In the genomic region with DNA sequence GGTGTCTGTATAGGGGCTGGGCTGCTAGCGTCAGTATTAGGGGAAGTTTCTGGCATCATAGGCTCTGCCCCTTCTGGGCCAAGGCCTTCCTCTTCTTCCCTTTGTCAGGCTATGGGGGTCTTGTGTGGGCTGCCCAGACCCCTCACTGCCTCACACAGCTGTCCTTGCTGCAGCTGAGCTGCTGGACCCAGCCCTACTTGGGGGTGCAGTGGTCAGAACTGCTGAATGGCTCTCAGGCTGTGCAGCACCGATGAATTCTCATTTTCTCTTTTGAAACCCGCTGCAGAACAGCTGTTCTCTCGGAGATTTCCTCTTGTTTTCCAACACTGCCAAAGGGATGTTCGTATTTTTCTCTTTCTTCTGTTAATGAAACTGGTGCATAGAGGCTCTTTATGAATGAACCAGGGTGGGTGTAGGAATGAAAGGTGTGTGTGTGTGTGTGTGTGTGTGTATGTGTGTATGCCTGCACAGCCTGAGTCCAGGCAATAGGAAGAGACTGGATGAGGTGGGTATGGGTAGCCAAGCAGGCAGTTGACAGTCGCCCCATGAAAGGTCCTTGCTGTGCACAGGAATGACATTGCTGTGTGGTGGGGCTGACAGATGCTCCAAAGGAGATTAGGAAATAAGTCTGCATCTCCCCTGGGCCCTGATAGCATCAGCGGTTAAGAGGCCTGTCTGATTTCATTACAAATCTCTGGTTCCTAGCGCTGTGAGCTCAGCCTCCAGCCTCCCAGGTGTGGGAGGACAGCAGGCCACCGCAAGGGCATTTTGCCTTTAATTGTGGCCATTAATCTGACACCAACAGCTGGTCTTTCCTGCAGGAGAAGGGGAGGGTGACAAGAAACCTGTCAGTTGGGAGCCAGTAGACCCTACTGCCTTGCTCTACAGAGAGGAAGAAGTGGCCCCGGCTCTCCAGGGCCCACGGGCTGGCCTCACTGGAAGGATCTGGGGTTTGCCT, we compare ENCODE assay signal across 15 mouse cellular contexts. TPM values are rescaled to one million over a fixed set of nuclear protein-coding genes. Genes with fewer than 3 reads are reported as not detected.
DNase-seq lines count a peak whose midpoint lies in the region; ATAC-seq lines count a peak whose summit lies in the region.
"Had no signal": no experiment of that assay in that cellular context is flagged by ENCODE, and none has a peak within 500 bp of the region (broad histone marks: within the 10 kb centered on the region; RNA-seq: fewer than 3 reads in every experiment).

No protein-coding gene starts in this region.

- DNase-seq in kidney, postnatal 36 days, result no peak
- DNase-seq in hindbrain, embryonic 11.5 days (ENCODE audit: low spot score), result peak; percentile 28
- no peak for DNase-seq in midbrain, embryonic 10.5 days (ENCODE audit: low spot score)
- peak; percentile 59 for DNase-seq in retina, embryonic 14.5 days (ENCODE audit: low spot score)
- no peak for DNase-seq in frontal cortex, postnatal 36 days (ENCODE audit: low spot score in 2 of 2)
- no peak for DNase-seq in spleen, postnatal 14 days (ENCODE audit: low spot score in 2 of 2)
- DNase-seq: adrenal gland, adult 2 months; heart, postnatal 10 days; kidney, postnatal 10 days; lung, postnatal 36 days; thymus, postnatal 36 days had no signal

- WGBS in kidney, embryonic 16.5 days, result 27% methylated on average over 11 of the region's 11 CpGs
- 66% methylated on average over 11 of the region's 11 CpGs for WGBS in hindbrain, embryonic 11.5 days
- 76% methylated on average over 11 of the region's 11 CpGs for WGBS in midbrain, embryonic 10.5 days

- H3K36me3 ChIP-seq in kidney, embryonic 16.5 days (ENCODE audit: insufficient read depth, low read length), result no peaks in the 10 kb centered on the region
- H3K36me3 ChIP-seq in hindbrain, embryonic 11.5 days (ENCODE audit: control insufficient read depth, insufficient read depth, low read length), result no peaks in the 10 kb centered on the region
- H3K36me3 ChIP-seq in midbrain, embryonic 10.5 days, result no peaks in the 10 kb centered on the region
- H3K36me3 ChIP-seq: stomach, embryonic 15.5 days had no signal

- no peaks in the 10 kb centered on the region; the same call in 1 of the 2 replicates for H3K27me3 ChIP-seq in kidney, embryonic 16.5 days (ENCODE audit: insufficient read depth, low read length)
- H3K27me3 ChIP-seq in hindbrain, embryonic 11.5 days (ENCODE audit: control insufficient read depth, insufficient read depth, low read length), result no peaks in the 10 kb centered on the region
- H3K27me3 ChIP-seq in midbrain, embryonic 10.5 days (ENCODE audit: low read depth, poor library complexity, severe bottlenecking), result peaks cover 12% of the 10 kb centered on the region
- H3K27me3 ChIP-seq: CH12.LX; stomach, embryonic 15.5 days had no signal

- H3K27ac ChIP-seq in kidney, embryonic 16.5 days (ENCODE audit: low read length), result no peak overlapping the region
- H3K27ac ChIP-seq in hindbrain, embryonic 11.5 days (ENCODE audit: low read depth, low read length), result no peak overlapping the region; the same call in 1 of the 2 replicates
- H3K27ac ChIP-seq in midbrain, embryonic 10.5 days (replicated peaks), result peak overlapping the region; percentile 46
- H3K27ac ChIP-seq: liver, embryonic 14.5 days; stomach, embryonic 15.5 days had no signal

- ATAC-seq in kidney, embryonic 16.5 days (ENCODE audit: low FRiP score, low TSS enrichment), result peak; percentile 78
- ATAC-seq in hindbrain, embryonic 11.5 days (ENCODE audit: low FRiP score), result no peak

- no peak overlapping the region for H3K4me2 ChIP-seq in kidney, embryonic 16.5 days (replicated peaks; ENCODE audit: low read depth, low read length)
- H3K4me2 ChIP-seq in hindbrain, embryonic 11.5 days (replicated peaks; ENCODE audit: low read depth, low read length), result no peak overlapping the region
- H3K4me2 ChIP-seq: stomach, embryonic 15.5 days had no signal

- H3K9ac ChIP-seq in kidney, embryonic 16.5 days (replicated peaks; ENCODE audit: low read length), result no peak overlapping the region
- no peak overlapping the region for H3K9ac ChIP-seq in hindbrain, embryonic 11.5 days (ENCODE audit: low read depth, low read length)
- H3K9ac ChIP-seq: liver, embryonic 14.5 days; stomach, embryonic 15.5 days had no signal

- H3K4me1 ChIP-seq in kidney, embryonic 16.5 days (ENCODE audit: insufficient read depth, low read length), result peaks cover 23% of the 10 kb centered on the region
- peaks cover 4% of the 10 kb centered on the region for H3K4me1 ChIP-seq in hindbrain, embryonic 11.5 days (replicated peaks; ENCODE audit: control insufficient read depth, insufficient read depth, low read length)
- peaks cover 17% of the 10 kb centered on the region for H3K4me1 ChIP-seq in midbrain, embryonic 10.5 days

- H3K9me3 ChIP-seq in kidney, embryonic 16.5 days (ENCODE audit: low read length), result no peaks in the 10 kb centered on the region
- H3K9me3 ChIP-seq in hindbrain, embryonic 11.5 days (ENCODE audit: control insufficient read depth, low read length), result no peaks in the 10 kb centered on the region
- no peaks in the 10 kb centered on the region for H3K9me3 ChIP-seq in midbrain, embryonic 10.5 days (replicated peaks)
- H3K9me3 ChIP-seq: stomach, embryonic 15.5 days had no signal

- no peak overlapping the region for H3K4me3 ChIP-seq in kidney, embryonic 16.5 days (ENCODE audit: low read length)
- H3K4me3 ChIP-seq in hindbrain, embryonic 11.5 days (ENCODE audit: low read depth, low read length), result no peak overlapping the region
- H3K4me3 ChIP-seq in midbrain, embryonic 10.5 days, result no peak overlapping the region
- H3K4me3 ChIP-seq: stomach, embryonic 15.5 days had no signal

RNA-seq across cellular contexts. Expression of gene Tspan3, which starts 26.5 kb away (rescaled TPM):
- polyA plus RNA-seq in kidney, embryonic 16.5 days (2015; fragmentation: Nextera tagmentation; extraction: Ambion mirVana), result 537 and 577 TPM in 2 replicates
- 529 and 555 TPM in 2 replicates for polyA plus RNA-seq in hindbrain, embryonic 11.5 days (2014; fragmentation: Nextera tagmentation; extraction: Ambion mirVana)
- polyA plus RNA-seq in midbrain, embryonic 10.5 days (2016; fragmentation: Nextera tagmentation; extraction: Ambion mirVana), result 570 and 611 TPM in 2 replicates

Comparison
In these comparisons a context has a peak if more than half of its experiments do, and no peak if none do; other contexts are left out.
1. DNase-seq: peak in hindbrain, embryonic 11.5 days (single experiment) and retina, embryonic 14.5 days (single experiment); none in kidney, postnatal 36 days (0 of 2), midbrain, embryonic 10.5 days (single experiment), frontal cortex, postnatal 36 days (0 of 2) and spleen, postnatal 14 days (0 of 2).